Mouse (Mus musculus) frontal cortex, postnatal 25 days (tissue): ENCODE data around the gene Kat14.

Experiments
- DNase-seq, 2 experiments: peaks; one replicate each; pipeline ENCODE4 v3.0.0; 2022; ENCODE audit warnings: low spot score in 2 of 2

The Kat14 gene

DNA sequence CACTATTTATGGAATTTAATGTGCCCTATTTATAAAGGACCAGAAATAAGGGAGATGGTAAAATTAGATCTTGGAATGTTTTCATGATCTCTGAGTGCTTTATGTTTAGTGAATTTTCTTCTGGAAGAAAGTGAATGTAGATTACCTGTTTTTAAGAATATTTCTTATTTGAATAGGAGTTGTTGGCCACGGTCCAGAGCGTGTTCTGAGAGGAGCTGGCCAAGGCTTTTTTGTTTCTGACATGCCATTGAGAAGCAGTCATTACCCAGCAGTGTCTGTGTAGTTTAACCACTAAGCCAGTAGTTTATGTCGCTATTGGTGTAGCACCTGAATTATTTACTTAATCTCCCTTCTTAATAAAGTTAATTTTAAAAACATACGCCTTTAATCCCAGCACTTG is 13.0 kb downstream of the Kat14 start:
- DNase-seq = no peak

GRCm38 (mm10) chr2:144382624-144383138 is 13.9 kb downstream of the Kat14 start:
- no peak for DNase-seq

DNA sequence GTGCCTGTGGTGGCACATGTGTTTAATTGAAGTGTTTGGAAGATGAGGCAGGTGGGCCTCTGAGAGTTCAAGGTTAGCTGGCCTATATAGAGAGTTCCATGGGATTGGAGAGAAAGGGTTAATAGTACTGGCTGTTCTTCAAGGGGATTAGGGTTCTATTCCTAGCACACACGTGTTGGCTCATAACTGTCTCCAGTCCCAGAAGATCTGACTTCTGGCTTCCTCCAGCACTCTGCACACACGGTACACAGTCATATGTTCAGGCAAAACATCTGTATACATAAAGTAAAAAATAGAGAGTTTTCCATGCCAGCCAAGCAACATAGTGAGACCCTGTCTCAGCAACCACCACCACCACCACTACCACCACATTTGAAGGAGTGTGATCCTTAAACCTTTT is 17.5 kb downstream of the Kat14 start:
- DNase-seq = no peak

DNA sequence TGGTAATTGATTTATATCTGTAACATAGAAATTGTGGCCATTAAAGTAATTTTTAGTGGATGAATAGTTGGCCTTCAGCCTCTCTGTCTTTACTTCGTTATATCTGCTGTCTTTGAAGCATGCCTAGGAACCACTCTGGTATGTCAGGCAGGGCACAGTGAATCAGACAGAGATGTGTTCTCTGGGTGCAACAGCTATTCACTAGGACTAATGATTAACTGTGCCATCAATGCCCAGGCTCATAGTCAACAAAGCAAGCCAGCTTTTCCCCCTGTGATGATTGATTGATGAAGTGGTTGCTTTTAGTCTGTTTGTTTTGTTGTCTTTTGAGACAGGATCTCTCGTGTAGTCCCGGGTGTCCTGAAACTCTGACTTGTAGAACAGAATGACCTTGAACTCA is 19.6 kb downstream of the Kat14 start:
- no peak for DNase-seq

- no peak for DNase-seq
These were observed 30.7 kb downstream of the Kat14 start for GRCm38 (mm10) chr2:144399531-144399930.

DNA sequence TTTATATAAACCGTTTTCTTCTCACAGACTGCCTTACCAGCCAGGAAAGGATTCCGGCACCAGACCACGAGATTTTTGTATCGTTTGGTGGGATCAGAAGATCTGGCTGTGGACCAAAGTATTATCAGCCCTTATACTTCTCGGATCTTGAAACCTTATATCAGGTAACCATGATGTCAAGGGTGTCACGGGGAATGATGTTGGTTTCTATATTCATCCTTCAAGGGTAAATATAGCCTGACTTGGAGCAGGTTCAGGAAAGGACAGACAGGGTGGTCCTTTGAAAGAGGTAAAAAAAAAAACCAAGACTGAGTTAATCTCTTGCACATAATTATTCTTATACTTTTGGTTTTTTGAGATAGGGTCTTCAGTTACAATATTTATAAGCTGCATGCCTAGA is 31.9 kb downstream of the Kat14 start:
- DNase-seq = no peak

GRCm38 (mm10) chr2:144409037-144409436 is 40.3 kb downstream of the Kat14 start:
- DNase-seq = no peak

- DNase-seq = no peak
These were observed 41.8 kb downstream of the Kat14 start for GRCm38 (mm10) chr2:144410603-144411002.

DNA sequence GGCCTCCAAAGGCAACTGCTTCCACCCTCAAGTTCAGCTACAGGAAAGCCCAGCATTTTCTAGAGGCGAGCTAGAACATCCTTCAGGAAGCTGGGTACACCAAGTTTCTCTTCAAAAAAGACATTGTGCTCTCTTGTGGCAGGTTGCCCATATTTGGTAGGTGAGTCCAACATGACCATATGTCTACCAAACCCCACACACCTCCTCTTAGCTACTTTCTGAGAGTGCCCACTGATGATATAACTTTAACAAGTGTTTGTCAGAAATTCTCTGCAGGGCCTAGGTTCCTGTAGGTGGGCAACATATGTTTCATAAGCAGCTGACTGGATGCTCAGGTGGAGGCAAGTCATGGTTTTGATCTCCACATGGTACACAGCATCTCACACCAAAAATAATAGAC is 45.9 kb downstream of the Kat14 start:
- DNase-seq = no peak

DNA sequence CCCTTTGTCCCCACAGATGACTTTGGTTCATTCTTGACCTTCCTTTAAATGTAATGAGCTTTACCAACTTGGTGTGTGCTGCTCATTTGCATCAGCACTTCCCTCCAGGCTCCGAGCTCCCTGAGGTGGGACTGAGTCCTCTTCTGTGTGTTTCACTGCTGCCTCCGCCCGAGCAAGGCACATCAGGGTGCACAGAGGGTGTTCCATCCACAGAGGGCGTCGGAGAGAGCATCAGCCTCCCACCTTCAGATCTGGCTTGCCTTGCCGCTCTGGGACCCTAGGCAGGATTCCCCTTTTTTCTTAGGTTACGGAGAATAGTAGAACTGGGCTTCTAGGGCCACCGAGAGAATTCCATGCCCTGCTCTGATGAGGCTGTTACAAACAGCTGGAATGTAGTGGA is 48.1 kb downstream of the Kat14 start:
- DNase-seq = no peak

DNA sequence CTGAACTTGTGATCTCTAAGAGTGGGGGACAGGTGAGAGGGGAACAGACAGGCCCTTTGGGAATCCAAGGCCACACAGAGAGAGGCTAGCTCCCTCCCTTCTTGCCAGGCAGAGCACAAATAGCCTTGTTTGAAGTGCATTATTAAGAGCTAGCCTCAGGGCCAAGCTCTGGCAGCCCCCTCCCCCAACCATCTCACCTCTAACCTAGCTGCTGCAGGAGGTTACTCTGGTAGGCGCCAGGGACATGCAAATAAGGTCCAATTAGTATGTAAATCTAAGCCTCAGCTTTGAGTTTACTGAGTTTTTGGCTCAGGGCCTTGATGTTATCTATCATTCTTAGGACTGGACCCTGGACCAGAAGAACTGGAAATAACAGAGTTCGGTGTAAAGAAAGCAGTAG is 49.3 kb downstream of the Kat14 start:
- DNase-seq = no peak

GRCm38 (mm10) chr2:144422094-144422675 is 53.4 kb downstream of the Kat14 start:
- no peak for DNase-seq

DNA sequence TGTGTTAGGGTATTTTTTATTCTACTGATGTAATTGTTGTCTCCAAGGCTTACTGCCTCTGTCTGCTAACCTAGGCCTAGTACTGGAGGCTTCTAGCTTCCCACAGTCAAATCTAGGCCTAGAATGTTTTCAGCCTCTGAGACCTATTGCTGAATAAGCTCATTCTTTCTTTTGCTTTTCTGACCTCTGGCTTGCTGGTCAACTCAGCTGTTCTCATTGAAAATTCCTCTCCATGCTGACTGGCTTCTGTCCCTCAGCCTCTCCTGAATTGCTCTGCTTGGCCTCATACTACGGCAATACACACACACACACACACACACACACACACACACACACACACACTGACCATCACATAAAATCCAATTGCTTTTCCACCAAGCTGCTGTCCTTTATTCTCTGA is 57.0 kb downstream of the Kat14 start:
- no peak for DNase-seq

DNA sequence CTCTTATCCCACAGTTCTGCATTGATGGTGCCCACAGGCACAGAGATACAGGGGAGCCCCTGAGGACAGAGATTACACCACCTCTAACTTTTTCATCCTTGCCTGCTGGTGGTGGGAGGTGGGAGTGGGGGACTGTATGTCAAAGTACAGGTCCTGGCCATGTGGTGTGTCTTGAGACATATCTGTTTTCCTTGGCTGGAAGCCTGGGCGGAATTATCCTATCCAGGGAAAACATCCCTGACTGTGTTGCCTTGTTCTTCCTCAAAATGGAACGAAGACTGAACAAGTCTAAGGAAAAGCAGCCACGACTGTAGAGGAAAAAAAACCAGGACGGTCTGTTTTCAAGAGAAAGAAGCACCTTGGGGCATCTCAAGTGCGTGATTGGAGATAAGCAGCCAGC is 59.1 kb downstream of the Kat14 start:
- DNase-seq = no peak

DNA sequence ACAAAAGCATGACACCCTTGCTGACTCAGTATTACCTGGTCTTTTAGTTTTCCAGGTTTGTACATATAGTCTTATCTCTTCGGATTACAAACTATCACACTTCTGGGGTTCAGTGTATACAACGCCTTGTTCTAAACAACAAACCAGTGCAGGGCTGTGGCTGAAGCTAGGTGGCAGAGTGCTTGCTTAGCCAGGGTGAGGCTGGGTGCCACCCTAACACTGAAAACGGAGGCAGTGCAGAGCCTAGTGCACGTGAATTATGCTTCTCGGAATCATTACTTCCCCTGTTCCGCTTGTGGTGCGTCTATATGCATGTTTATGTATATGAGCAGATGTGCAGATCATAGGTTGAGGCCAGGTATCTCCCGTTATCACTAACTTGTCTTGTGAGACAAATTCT is 59.9 kb downstream of the Kat14 start:
- DNase-seq = no peak

GRCm38 (mm10) chr2:144429171-144429570 is 60.4 kb downstream of the Kat14 start:
- no peak for DNase-seq

DNA sequence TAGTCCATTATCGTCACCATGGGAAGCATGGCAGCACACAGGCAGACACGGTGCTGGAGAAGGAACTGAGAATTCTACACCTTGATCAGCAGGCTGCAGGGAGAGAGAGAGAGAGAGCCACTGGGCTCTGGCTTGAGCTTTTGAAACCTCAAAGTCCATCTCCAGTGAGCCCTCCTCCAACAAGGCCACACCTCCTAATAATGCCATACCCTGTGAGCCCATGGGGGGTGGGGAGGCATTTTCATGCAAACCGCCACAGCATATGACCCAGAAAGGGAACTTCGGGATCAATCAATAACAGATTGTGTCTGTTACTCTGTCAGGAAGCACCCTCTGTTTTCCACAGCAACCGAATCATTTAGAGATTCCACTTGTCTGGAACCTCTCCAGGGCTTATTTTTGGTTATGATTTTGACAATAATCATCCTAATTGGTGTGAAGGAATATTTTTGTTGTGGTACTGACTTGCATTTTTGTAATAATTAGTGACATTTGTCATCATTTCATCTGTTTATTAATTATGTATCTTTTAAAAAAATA is 62.6 kb downstream of the Kat14 start:
- no peak for DNase-seq

DNA sequence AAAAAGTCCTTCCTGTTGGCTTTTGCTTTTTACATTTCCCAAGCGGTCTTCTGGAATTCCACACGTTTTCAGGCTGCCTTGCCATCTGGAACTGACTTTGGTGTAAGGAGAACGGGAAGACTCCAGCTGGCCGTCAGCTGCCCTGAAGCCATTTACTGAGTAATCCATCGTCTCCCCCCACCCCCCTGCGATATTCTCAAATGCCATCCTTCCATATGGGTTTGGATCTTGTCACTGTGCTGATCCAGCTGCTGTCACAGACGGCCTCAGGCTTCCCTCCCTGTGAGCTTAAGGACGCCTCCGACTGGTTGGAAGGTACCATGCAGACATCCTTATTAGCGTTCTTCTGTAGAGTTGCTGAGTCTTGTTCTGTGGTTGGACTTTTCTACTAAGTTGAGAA is 66.9 kb downstream of the Kat14 start:
- DNase-seq = no peak

GRCm38 (mm10) chr2:144438424-144438823 is 69.6 kb downstream of the Kat14 start:
- no peak for DNase-seq

DNA sequence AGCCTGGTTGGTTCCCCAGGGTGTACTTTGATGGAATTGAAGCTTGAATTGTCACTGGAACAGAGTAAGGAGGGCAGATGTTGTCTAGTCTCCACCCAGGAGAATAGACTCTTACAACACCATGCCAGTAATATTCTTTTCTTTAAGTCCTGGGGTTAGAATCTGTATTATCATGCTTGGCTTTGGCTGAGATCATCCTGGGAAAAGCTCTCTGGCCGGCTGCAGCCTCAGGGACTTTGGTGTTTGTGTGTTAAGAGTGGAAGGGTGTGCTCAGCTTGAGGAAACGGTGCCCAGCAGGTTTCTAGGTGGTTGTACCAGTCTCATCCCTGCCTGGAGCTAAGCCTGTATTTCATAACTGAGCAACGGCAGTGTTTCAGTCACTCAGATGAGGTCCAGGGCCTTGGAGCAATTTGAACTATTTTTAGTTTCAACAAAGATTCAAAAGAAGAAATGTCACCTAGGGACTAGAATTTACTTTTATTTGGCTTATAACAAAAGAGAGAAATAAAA is 70.5 kb downstream of the Kat14 start:
- DNase-seq = no peak

GRCm38 (mm10) chr2:144441386-144441915 is 72.7 kb downstream of the Kat14 start:
- peak; percentile 11 to 35 for DNase-seq

DNA sequence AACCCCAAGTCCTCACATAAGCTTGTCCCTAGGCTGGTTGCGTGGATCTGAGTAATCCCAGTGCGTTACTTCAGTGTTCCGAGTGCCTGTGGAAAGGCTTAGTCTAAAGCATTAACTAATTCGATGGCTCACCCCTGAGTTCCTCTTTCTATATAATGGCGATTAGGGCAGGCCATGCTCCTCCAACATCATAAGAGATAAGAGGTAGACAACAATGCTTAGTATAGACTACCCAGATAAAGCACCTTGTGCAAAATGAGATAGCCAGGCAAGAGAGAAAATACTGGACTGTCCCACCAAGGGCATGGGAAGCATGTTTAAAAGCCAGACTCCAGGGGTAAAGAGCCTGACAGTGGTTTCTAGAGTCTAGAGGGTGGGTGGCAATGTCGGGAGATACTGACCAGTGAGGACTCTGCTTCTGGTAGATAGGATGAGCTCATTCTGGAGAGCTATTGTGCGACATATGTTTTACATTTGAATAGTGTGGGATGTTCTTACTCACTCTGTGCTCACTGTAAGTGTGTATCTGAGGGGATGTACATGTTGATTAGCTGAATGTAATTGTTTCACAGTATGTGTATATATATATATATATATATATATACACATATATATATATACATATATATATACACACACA is 77.7 kb downstream of the Kat14 start:
- no peak for DNase-seq

DNA sequence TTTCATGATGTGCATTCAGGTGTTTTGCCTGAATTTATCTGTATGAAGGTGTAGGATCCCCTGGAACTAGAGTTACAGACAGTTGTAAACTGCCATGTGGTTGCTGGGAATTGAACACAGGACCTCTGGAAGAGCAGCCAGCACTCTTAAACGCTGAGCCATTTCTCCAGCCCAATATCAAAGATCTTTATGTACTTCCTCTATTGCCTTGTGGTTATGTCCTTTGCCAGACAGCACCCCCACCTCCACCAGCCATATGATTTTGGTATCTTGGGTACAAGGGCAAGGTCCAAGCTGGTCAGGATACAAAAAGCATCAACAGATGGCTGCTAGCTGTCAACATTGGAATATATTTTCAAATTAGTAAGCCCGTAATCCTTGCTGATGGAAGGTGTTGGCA is 81.6 kb downstream of the Kat14 start:
- no peak for DNase-seq
